Mouse (Mus musculus): ENCODE results near the gene Ncln. TPM values are rescaled to one million over a fixed set of nuclear protein-coding genes. Genes with fewer than 3 reads are reported as not detected.

Ncln gene
- polyA plus RNA-seq, 1 experiment, result 37.2 TPM

DNA sequence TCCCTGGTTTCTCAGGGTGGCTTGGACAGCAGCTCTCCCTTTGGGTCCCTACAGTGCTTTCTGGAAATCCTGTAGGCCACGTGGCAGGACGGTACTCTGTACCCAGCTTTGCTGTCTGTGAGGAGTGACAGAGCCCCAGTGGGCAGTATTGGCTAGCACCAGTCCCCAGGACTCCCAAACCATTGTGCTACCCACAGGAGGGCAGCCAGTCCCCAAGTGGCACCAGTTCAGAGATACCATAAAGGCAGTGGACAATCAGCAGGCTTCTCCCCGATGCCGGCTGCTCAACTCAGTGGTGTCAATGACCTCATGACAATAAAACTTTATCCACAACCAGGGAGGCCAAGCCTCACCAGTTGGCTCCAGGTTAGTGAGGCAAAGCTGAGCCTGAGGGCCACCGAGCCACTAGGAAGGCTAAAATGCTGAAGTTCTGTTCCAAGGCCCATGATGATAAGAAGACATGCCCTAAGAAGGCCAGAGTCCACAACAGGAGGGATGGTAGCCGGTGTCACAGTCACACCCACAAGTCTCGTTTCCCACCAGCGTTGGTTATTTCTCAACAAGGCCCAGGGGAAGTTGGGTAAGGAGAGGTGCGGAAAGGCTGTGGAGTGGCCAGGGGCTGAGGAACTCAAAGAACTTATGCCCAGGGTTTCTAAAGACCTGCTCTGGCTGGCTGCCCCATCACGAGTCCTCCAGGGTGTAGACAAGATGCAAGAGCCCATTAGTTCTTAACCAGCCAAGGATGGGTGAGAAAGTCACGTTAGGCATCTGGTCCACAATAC lies 1.7 kb downstream of the Ncln start:
- Histone ChIP-seq H3K27ac (ENCODE audit: insufficient read depth, low read length) (no peak overlapping the region), H3K4me1 (ENCODE audit: control insufficient read depth, insufficient read depth, low read length) (peaks cover 3% of the 10 kb centered on the region), H3K36me3 (ENCODE audit: control insufficient read depth, insufficient read depth, low read length, poor library complexity, severe bottlenecking) (peaks cover 11% of the 10 kb centered on the region; the same call in 1 of the 2 replicates), H3K27me3 (ENCODE audit: control insufficient read depth, insufficient read depth, low read length, poor library complexity, severe bottlenecking) (no peaks in the 10 kb centered on the region), H3K9me3 (replicated peaks; ENCODE audit: control insufficient read depth, insufficient read depth, low read length, poor library complexity, severe bottlenecking) (no peaks in the 10 kb centered on the region), H3K9ac (ENCODE audit: low read depth, poor library complexity, severe bottlenecking) (no peak overlapping the region), H3K4me3 (ENCODE audit: low read depth, low read length) (no peak overlapping the region)
- TF ChIP-seq POLR2A (IDR thresholded peaks at IDR 0.05; ENCODE audit: insufficient read depth, low read length) (no peak), EP300 (IDR thresholded peaks at IDR 0.05; ENCODE audit: insufficient read depth, low read depth, low read length) (no peak), CTCF (IDR thresholded peaks at IDR 0.05; ENCODE audit: low read depth, low read length) (no peak)

DNA sequence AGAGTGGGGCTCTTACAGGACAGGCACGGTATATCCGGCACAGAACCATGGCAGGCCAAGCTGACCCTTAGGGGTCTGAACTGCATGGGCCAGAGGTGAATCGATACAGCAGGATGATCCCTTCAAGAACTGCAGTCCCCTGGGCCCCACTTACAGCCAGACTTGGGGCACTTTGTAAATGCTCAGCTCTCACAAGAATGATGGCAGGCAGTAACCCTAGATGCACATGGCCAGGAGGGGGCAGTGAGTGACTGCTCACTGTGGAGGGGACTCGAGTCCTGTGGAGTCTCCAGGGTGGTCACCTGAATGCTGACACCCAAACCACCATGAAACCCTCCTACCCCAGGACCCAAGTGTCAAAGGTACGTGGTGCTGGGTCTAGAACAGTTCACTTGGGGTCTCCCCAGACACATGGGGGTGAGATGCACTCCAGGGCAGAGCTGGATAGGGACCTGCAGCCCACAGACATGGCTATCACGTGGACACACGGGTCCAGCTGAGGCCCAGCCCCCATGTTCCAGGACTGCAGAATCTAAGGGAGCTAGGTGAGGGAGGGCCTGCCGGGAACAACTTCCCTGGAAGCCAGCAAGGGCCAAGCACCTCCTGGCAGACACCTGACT lies 2.5 kb downstream of the Ncln start:
- TF ChIP-seq POLR2A (IDR thresholded peaks at IDR 0.05; ENCODE audit: insufficient read depth, low read length) (no peak), CTCF (IDR thresholded peaks at IDR 0.05; ENCODE audit: low read depth, low read length) (peak; percentile 38)
- Histone ChIP-seq H3K36me3 (ENCODE audit: control insufficient read depth, insufficient read depth, low read length, poor library complexity, severe bottlenecking) (peaks cover 11% of the 10 kb centered on the region; the same call in 1 of the 2 replicates), H3K9me3 (replicated peaks; ENCODE audit: control insufficient read depth, insufficient read depth, low read length, poor library complexity, severe bottlenecking) (no peaks in the 10 kb centered on the region), H3K27me3 (ENCODE audit: control insufficient read depth, insufficient read depth, low read length, poor library complexity, severe bottlenecking) (no peaks in the 10 kb centered on the region), H3K4me3 (ENCODE audit: low read depth, low read length) (no peak overlapping the region), H3K27ac (ENCODE audit: insufficient read depth, low read length) (no peak overlapping the region), H3K4me1 (ENCODE audit: control insufficient read depth, insufficient read depth, low read length) (peaks cover 3% of the 10 kb centered on the region), H3K9ac (ENCODE audit: low read depth, poor library complexity, severe bottlenecking) (no peak overlapping the region)

DNA sequence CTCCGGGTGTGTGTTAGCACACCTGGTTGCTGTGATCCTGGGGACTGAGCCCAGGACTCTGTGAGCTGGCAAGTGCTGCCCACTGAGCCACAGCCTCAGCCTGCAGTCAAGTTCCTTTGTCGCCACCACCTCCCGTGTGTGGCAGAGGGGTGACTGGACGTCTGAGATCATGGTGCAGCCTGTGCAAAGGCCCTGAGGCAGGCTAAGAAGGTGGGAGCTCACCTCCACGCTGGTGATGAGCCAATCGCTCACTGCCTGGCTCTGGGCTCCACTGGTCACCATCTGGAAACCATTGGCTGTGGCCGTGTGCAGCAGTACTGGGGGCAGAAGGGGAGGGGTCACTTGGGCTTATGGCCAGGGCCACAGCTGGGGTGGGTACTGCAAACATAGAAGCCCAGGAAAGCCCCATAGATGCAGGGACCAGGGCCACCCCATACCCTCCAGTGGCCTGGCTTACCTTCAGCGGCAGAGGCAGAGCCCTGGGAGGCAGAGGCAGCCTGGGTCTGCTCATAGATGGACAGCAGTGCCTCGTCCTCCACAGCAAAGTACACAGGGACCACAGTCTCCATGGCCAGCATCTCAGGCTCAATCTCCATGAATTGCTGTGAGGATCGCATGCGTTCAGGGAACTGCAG lies 3.5 kb downstream of the Ncln start:
- Histone ChIP-seq H3K4me3 (ENCODE audit: low read depth, low read length) (no peak overlapping the region), H3K27ac (ENCODE audit: insufficient read depth, low read length) (no peak overlapping the region), H3K9me3 (replicated peaks; ENCODE audit: control insufficient read depth, insufficient read depth, low read length, poor library complexity, severe bottlenecking) (no peaks in the 10 kb centered on the region), H3K36me3 (ENCODE audit: control insufficient read depth, insufficient read depth, low read length, poor library complexity, severe bottlenecking) (peaks cover 13% of the 10 kb centered on the region), H3K4me1 (ENCODE audit: control insufficient read depth, insufficient read depth, low read length) (peaks cover 3% of the 10 kb centered on the region), H3K27me3 (ENCODE audit: control insufficient read depth, insufficient read depth, low read length, poor library complexity, severe bottlenecking) (no peaks in the 10 kb centered on the region), H3K9ac (ENCODE audit: low read depth, poor library complexity, severe bottlenecking) (no peak overlapping the region)
- TF ChIP-seq POLR2A (IDR thresholded peaks at IDR 0.05; ENCODE audit: insufficient read depth, low read length) (no peak), EP300 (IDR thresholded peaks at IDR 0.05; ENCODE audit: insufficient read depth, low read depth, low read length) (no peak), CTCF (IDR thresholded peaks at IDR 0.05; ENCODE audit: low read depth, low read length) (no peak)

DNA sequence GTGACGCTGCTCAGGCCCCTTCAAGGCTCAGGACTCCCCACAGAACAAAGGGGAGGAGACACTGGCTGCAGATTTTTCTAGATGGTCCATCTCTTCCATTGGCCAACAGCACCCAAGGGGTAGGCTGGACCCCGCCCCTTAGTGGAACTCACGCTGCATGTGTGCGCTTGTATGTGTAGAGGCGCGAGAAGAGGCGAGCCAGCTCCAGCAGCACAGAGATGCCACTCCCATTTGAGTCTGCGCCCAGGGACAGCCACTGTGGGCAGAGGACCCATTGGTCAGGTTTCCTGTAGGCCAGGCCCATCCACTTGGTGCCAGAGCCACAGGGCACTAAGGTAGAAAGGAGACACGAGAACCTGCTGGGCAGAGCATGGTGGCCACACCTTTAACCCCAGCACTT lies 5.2 kb downstream of the Ncln start:
- Histone ChIP-seq H3K4me1 (ENCODE audit: control insufficient read depth, insufficient read depth, low read length) (peaks cover 3% of the 10 kb centered on the region), H3K36me3 (ENCODE audit: control insufficient read depth, insufficient read depth, low read length, poor library complexity, severe bottlenecking) (peaks cover 20% of the 10 kb centered on the region), H3K4me3 (ENCODE audit: low read depth, low read length) (no peak overlapping the region), H3K27ac (ENCODE audit: insufficient read depth, low read length) (no peak overlapping the region), H3K9ac (ENCODE audit: low read depth, poor library complexity, severe bottlenecking) (no peak overlapping the region), H3K9me3 (replicated peaks; ENCODE audit: control insufficient read depth, insufficient read depth, low read length, poor library complexity, severe bottlenecking) (no peaks in the 10 kb centered on the region), H3K27me3 (ENCODE audit: control insufficient read depth, insufficient read depth, low read length, poor library complexity, severe bottlenecking) (no peaks in the 10 kb centered on the region)
- TF ChIP-seq POLR2A (IDR thresholded peaks at IDR 0.05; ENCODE audit: insufficient read depth, low read length), result no peak
- no peak for TF ChIP-seq CTCF (IDR thresholded peaks at IDR 0.05; ENCODE audit: low read depth, low read length)
- no peak for TF ChIP-seq EP300 (IDR thresholded peaks at IDR 0.05; ENCODE audit: insufficient read depth, low read depth, low read length)

DNA sequence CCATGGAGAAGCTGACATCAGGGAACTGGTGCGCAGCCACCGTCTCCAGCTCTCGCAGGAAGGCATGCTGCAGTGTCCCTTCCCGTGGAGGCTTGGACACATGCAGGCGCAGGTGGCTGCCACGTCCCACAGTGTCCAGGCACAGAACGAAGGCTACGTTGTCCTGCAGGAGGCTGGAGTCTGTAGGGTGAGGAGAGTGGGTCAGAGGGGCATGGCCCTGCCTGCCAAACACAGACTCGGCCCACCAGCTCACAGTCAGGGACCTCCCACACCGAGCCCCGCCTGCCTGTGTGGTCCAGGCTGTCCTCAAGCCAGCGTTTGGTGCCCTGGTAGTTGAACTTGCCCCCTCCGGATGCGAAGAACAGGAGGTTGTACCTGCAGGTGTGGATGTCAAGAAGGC lies 6.3 kb downstream of the Ncln start:
- H3K27me3 ChIP-seq (ENCODE audit: control insufficient read depth, insufficient read depth, low read length, poor library complexity, severe bottlenecking), result no peaks in the 10 kb centered on the region
- TF ChIP-seq EP300 (IDR thresholded peaks at IDR 0.05; ENCODE audit: insufficient read depth, low read depth, low read length) (no peak), POLR2A (IDR thresholded peaks at IDR 0.05; ENCODE audit: insufficient read depth, low read length) (no peak), CTCF (IDR thresholded peaks at IDR 0.05; ENCODE audit: low read depth, low read length) (no peak)
- H3K9ac ChIP-seq (ENCODE audit: low read depth, poor library complexity, severe bottlenecking), result no peak overlapping the region
- H3K9me3 ChIP-seq (replicated peaks; ENCODE audit: control insufficient read depth, insufficient read depth, low read length, poor library complexity, severe bottlenecking), result no peaks in the 10 kb centered on the region
- peaks cover 20% of the 10 kb centered on the region for H3K36me3 ChIP-seq (ENCODE audit: control insufficient read depth, insufficient read depth, low read length, poor library complexity, severe bottlenecking)
- H3K4me1 ChIP-seq (ENCODE audit: control insufficient read depth, insufficient read depth, low read length), result peaks cover under 1% of the 10 kb centered on the region
- H3K27ac ChIP-seq (ENCODE audit: insufficient read depth, low read length), result no peak overlapping the region
- no peak overlapping the region for H3K4me3 ChIP-seq (ENCODE audit: low read depth, low read length)

DNA sequence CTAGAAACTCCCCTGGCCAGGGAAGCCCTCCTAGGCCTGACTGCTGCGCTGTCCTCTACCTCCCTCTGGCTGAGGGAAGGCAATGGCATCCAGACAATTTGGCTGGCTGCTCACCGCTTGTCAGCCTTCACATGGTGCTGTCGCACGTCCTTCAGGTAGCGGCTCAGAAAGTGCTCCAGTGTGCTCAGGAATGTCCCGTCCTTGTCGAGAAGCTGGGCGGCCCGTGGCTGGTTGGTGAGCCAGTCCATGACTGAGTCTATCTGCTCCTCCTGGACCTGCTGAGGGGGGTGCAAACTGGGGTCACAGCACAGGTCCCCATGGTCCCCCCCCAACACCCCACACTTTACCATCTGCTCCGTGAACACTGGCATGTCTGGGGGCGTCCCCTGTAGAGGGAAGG lies 8.1 kb downstream of the Ncln start:
- Histone ChIP-seq H3K9me3 (replicated peaks; ENCODE audit: control insufficient read depth, insufficient read depth, low read length, poor library complexity, severe bottlenecking) (no peaks in the 10 kb centered on the region), H3K4me1 (ENCODE audit: control insufficient read depth, insufficient read depth, low read length) (no peaks in the 10 kb centered on the region), H3K27me3 (ENCODE audit: control insufficient read depth, insufficient read depth, low read length, poor library complexity, severe bottlenecking) (no peaks in the 10 kb centered on the region), H3K4me3 (ENCODE audit: low read depth, low read length) (no peak overlapping the region), H3K36me3 (ENCODE audit: control insufficient read depth, insufficient read depth, low read length, poor library complexity, severe bottlenecking) (peaks cover 20% of the 10 kb centered on the region), H3K27ac (ENCODE audit: insufficient read depth, low read length) (peak overlapping the region; percentile 27), H3K9ac (ENCODE audit: low read depth, poor library complexity, severe bottlenecking) (no peak overlapping the region)
- TF ChIP-seq CTCF (IDR thresholded peaks at IDR 0.05; ENCODE audit: low read depth, low read length) (peak; percentile 20), EP300 (IDR thresholded peaks at IDR 0.05; ENCODE audit: insufficient read depth, low read depth, low read length) (no peak)
